Mouse (Mus musculus): ENCODE measurements at regions not wholly inside any gene's neighbourhood (a gene's known extent, or its start where the extent isn't known, plus 50 kb on each side); places are given as distances from the start of the nearest gene placed in this dataset.

DNA sequence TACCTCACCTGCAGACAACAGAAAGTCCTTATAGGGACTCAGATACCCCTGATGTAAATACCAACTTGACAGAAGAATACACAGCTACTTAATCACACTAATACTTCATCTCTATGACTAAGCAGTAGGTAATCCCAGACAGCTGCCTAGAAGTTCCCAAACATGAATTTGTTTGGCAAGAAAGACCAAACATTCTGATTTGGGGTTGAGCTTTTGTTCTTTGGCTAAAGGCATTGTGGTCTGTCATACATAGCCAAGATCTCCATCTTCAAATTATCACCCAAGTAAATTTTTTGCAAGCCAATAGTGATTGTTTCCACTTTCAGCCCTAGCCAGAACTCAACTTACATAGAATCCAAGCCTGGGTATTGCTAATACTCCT lies 315.2 kb upstream of the Tbl1xr1 start:
- TF ChIP-seq CTCF (IDR thresholded peaks at IDR 0.05; ENCODE audit: borderline replicate concordance, insufficient read depth, low read depth, low read length): no peak
- TF ChIP-seq POLR2A (IDR thresholded peaks at IDR 0.05; ENCODE audit: borderline replicate concordance, insufficient read depth, low read length): no peak
- no peak for DNase-seq
- Histone ChIP-seq H3K27ac (ENCODE audit: insufficient read depth, low read length) (no peak overlapping the region), H3K27me3 (ENCODE audit: control insufficient read depth, insufficient read depth, low read length) (no peaks in the 10 kb centered on the region), H3K4me1 (ENCODE audit: control insufficient read depth, insufficient read depth, low read length) (no peaks in the 10 kb centered on the region), H3K4me3 (replicated peaks; ENCODE audit: insufficient read depth, low read depth, low read length) (no peak overlapping the region)

DNA sequence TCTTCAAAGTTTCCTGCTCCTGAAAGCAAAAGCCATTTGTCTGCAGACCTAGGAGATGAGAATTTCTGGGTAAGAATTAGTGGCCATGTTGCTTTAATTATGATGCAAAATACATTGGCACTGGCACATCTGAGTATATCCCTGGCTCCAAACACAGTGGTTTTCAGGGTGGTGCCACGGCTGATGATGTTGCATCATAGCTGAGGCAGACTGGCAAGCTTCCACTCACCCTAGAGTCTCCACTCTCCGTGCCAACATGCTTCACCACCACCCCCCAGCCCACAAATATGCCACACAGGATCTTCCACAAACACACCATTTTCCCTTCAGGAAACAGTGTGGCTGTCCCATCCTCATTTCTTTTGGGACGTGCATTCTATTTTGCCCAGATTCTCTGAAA lies 314.5 kb upstream of the Tbl1xr1 start:
- Histone ChIP-seq H3K27me3 (ENCODE audit: control insufficient read depth, insufficient read depth, low read length) (no peaks in the 10 kb centered on the region), H3K4me1 (ENCODE audit: control insufficient read depth, insufficient read depth, low read length) (no peaks in the 10 kb centered on the region), H3K27ac (ENCODE audit: insufficient read depth, low read length) (no peak overlapping the region), H3K4me3 (replicated peaks; ENCODE audit: insufficient read depth, low read depth, low read length) (no peak overlapping the region)
- TF ChIP-seq POLR2A (IDR thresholded peaks at IDR 0.05; ENCODE audit: borderline replicate concordance, insufficient read depth, low read length) (no peak), CTCF (IDR thresholded peaks at IDR 0.05; ENCODE audit: borderline replicate concordance, insufficient read depth, low read depth, low read length) (no peak)
- DNase-seq: no peak
- WGBS: 34% methylated on average over 3 of the region's 3 CpGs

DNA sequence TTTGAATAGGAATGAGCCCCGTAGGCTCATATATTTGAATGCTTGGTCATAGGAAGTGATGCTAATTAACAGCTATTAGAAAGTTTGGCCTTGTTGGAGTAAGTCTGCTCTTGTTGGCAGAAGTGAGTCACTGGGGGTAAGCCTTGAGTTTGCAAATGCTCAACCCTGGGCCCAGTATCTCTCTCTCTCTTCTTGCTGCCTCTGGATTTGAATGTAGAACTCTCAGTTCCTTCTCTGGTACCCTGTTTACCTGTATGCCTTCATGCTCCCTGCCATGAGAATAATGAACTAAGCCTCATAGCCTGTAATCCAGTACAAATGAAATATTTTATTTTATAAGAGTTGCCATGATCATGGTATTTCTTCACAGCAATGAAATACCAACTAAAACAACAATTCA lies 308.4 kb upstream of the Tbl1xr1 start:
- H3K27me3 ChIP-seq (ENCODE audit: control insufficient read depth, insufficient read depth, low read length): no peaks in the 10 kb centered on the region
- TF ChIP-seq POLR2A (IDR thresholded peaks at IDR 0.05; ENCODE audit: borderline replicate concordance, insufficient read depth, low read length) (no peak), CTCF (IDR thresholded peaks at IDR 0.05; ENCODE audit: borderline replicate concordance, insufficient read depth, low read depth, low read length) (no peak)
- DNase-seq: no peak
- H3K4me1 ChIP-seq (ENCODE audit: control insufficient read depth, insufficient read depth, low read length): no peaks in the 10 kb centered on the region
- 98% methylated on average over 1 of the region's 1 CpGs for WGBS
- H3K27ac ChIP-seq (ENCODE audit: insufficient read depth, low read length): no peak overlapping the region
- H3K4me3 ChIP-seq (replicated peaks; ENCODE audit: insufficient read depth, low read depth, low read length): no peak overlapping the region

DNA sequence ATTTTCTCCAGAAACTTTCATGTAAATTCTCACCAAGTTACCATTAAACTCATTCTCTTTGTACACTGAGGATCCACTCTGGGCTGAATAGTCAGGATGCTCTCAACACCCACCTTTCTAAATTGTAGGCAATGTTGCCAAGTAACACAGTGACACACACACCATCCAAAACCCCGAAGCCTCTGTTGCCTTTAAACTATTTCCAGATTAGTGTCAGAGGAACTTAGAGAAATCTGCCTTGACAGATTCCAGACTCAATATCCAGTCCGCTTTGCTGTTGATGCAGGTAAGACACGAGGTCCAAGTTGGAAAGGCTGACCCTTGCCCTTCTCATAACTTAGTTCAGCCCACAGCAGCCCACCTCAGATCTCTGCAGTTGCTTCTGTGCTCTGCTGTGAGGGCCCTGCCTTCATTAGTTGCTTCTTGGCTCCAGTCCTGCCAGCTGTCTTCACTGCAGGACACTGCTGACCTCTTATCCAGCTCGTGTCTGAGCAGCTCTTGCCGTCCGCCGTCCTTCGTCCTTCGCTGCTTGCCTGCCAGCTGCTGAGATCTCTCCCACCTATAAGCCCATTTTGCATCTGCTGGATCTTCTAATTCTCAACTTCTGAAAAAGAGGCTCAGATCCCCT lies 306.4 kb upstream of the Tbl1xr1 start:
- H3K27me3 ChIP-seq (ENCODE audit: control insufficient read depth, insufficient read depth, low read length): no peaks in the 10 kb centered on the region
- no peak overlapping the region for H3K27ac ChIP-seq (ENCODE audit: insufficient read depth, low read length)
- peak in 1 of 2 experiments; percentile 3 for DNase-seq
- no peaks in the 10 kb centered on the region for H3K4me1 ChIP-seq (ENCODE audit: control insufficient read depth, insufficient read depth, low read length)
- WGBS: 50% methylated on average over 9 of the region's 9 CpGs
- TF ChIP-seq CTCF (IDR thresholded peaks at IDR 0.05; ENCODE audit: borderline replicate concordance, insufficient read depth, low read depth, low read length) (no peak), POLR2A (IDR thresholded peaks at IDR 0.05; ENCODE audit: borderline replicate concordance, insufficient read depth, low read length) (no peak)
- H3K4me3 ChIP-seq (replicated peaks; ENCODE audit: insufficient read depth, low read depth, low read length): no peak overlapping the region

DNA sequence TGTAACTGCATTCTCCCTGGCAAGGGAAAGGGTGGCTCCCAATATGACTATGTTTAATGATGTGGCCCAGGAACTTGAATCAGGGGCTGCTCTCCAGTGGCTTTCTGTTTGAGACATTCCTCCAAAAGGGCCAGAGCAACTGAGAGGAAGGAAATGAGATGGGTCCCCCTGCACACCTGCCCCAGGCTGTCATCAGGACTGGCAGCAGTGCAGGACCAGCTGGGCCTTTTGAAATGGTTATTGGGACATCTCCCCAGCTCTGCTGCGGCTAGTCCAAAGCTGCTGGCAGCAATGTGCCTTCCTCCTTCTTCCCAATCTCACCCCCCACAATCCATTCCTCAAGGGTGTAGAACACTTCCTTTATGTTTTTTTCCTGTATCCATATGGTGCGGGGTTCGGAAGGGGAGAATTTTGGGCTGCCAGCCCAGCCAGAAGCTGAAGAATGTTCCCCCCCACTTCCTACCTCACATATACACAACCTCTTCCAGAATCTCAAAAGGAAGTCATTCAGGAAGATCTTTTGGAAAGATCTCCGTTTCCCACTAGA lies 304.6 kb upstream of the Tbl1xr1 start:
- Histone ChIP-seq H3K27ac (ENCODE audit: insufficient read depth, low read length) (no peak overlapping the region), H3K4me1 (ENCODE audit: control insufficient read depth, insufficient read depth, low read length) (no peaks in the 10 kb centered on the region), H3K27me3 (ENCODE audit: control insufficient read depth, insufficient read depth, low read length) (no peaks in the 10 kb centered on the region), H3K4me3 (replicated peaks; ENCODE audit: insufficient read depth, low read depth, low read length) (no peak overlapping the region)
- 63% methylated on average over 4 of the region's 4 CpGs for WGBS
- no peak for DNase-seq
- TF ChIP-seq POLR2A (IDR thresholded peaks at IDR 0.05; ENCODE audit: borderline replicate concordance, insufficient read depth, low read length) (no peak), CTCF (IDR thresholded peaks at IDR 0.05; ENCODE audit: borderline replicate concordance, insufficient read depth, low read depth, low read length) (no peak)

DNA sequence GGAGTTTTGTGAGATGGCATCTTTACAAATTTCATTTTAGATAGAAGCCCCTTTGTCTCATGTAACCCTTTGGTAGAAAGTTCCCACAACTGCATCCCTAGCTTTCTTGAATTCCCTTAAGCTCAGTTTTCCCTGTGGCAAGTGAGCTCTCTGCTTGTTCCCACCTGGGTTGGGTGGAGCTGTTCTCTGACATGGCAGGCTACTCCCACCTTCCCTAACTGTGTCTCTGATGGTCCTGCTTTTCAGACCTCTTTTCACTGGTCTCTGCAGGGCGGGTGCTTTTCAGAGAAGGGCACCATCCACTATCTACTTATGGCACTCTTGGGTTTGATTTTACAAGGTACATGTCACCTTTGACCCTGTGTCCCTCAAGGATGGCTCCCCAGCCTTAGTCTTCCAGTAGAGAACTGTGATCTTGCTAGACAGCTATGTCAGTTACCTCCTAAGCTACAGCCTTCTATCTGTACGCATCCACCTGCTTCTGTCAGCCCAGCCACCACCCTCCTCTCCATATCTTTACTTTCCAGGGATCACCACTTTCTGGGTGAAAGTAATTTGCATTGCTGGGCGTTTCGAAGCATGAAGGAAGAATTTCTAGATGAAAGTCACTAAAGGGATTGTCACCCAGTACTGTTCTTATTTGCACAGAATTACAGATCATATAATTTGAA lies 302.1 kb upstream of the Tbl1xr1 start:
- WGBS: 92% methylated on average over 4 of the region's 4 CpGs
- Histone ChIP-seq H3K4me1 (ENCODE audit: control insufficient read depth, insufficient read depth, low read length) (no peaks in the 10 kb centered on the region), H3K4me3 (replicated peaks; ENCODE audit: insufficient read depth, low read depth, low read length) (no peak overlapping the region), H3K27ac (ENCODE audit: insufficient read depth, low read length) (no peak overlapping the region), H3K27me3 (ENCODE audit: control insufficient read depth, insufficient read depth, low read length) (no peaks in the 10 kb centered on the region)
- TF ChIP-seq POLR2A (IDR thresholded peaks at IDR 0.05; ENCODE audit: borderline replicate concordance, insufficient read depth, low read length) (no peak), CTCF (IDR thresholded peaks at IDR 0.05; ENCODE audit: borderline replicate concordance, insufficient read depth, low read depth, low read length) (no peak)
- DNase-seq: no peak

DNA sequence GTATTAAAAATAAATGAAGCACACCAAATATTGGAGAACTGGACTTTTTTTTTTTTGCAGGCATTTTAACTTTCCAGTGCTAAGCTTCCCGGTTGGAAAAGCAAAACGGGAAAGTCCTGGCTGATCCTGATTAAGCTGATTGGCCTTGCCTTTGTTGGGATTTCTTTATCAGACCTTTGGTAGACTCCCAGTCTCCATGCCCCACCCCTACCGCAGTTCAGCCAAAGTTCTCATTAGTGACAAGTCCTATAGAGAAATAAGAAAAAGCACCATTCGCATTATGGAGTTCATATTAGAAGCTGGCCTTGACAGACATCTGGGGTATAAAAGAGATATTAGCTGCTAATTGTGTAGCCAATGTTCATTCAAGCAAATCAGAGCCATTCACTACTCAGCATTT lies 297.7 kb upstream of the Tbl1xr1 start:
- no peak overlapping the region for H3K27ac ChIP-seq (ENCODE audit: insufficient read depth, low read length)
- no peaks in the 10 kb centered on the region for H3K4me1 ChIP-seq (ENCODE audit: control insufficient read depth, insufficient read depth, low read length)
- H3K27me3 ChIP-seq (ENCODE audit: control insufficient read depth, insufficient read depth, low read length): no peaks in the 10 kb centered on the region
- no peak for DNase-seq
- 77% methylated on average over 4 of the region's 4 CpGs for WGBS
- no peak overlapping the region for H3K4me3 ChIP-seq (replicated peaks; ENCODE audit: insufficient read depth, low read depth, low read length)
- TF ChIP-seq POLR2A (IDR thresholded peaks at IDR 0.05; ENCODE audit: borderline replicate concordance, insufficient read depth, low read length): no peak
- TF ChIP-seq CTCF (IDR thresholded peaks at IDR 0.05; ENCODE audit: borderline replicate concordance, insufficient read depth, low read depth, low read length): no peak
